Mouse (Mus musculus) midbrain, postnatal 0 days (tissue): ENCODE measurements around the gene 4930568D16Rik. TPM values are rescaled to one million over a fixed set of nuclear protein-coding genes. Genes with fewer than 3 reads are reported as not detected.

Experiments
- ATAC-seq: fragments of 200-750 bp; cut with Nextera tagmentation; 2 replicates; pipeline ENCODE4 v1.8.0; 2017; ENCODE audit warnings: moderate number of reproducible peaks, mild to moderate bottlenecking, moderate TSS enrichment, moderate library complexity; ENCODE audit not compliant: low FRiP score
- DNase-seq: peaks from one replicate; pipeline ENCODE4 v3.0.0-alpha.2; 2015; ENCODE audit warnings: low spot score
- H3K27ac ChIP-seq: fragments of 300-500 bp; sonication (generic); 2 replicates; pipeline ENCODE4 v1.5.1; 2014; ENCODE audit warnings: low read depth, mild to moderate bottlenecking, low read length, mixed read lengths
- H3K27me3 ChIP-seq: fragments of 300-500 bp; sonication (generic); 2 replicates; pipeline ENCODE4 v1.6.1; 2014; ENCODE audit warnings: low read length, control low read depth, mixed read lengths; ENCODE audit not compliant: insufficient read depth
- H3K36me3 ChIP-seq: fragments of 300-500 bp; sonication (generic); 2 replicates; pipeline ENCODE4 v1.6.1; 2014; ENCODE audit warnings: low read length, control low read depth, mixed read lengths; ENCODE audit not compliant: insufficient read depth
- H3K4me1 ChIP-seq: fragments of 300-500 bp; sonication (generic); 2 replicates; pipeline ENCODE4 v1.6.1; 2014; ENCODE audit warnings: mild to moderate bottlenecking, control low read depth, antibody characterized with exemption, low read length, mixed read lengths; ENCODE audit not compliant: insufficient read depth
- H3K4me2 ChIP-seq: fragments of 300-500 bp; sonication (generic); 2 replicates; pipeline ENCODE4 v1.6.1; 2014; ENCODE audit warnings: low read depth, mild to moderate bottlenecking, low read length, mixed read lengths; ENCODE audit not compliant: poor library complexity, severe bottlenecking
- H3K4me3 ChIP-seq: fragments of 300-500 bp; sonication (generic); 2 replicates; pipeline ENCODE4 v1.5.1; 2014; ENCODE audit warnings: low read depth, mild to moderate bottlenecking, low read length, moderate library complexity
- H3K9ac ChIP-seq: fragments of 300-500 bp; sonication (generic); replicated peaks from 2 replicates; pipeline ENCODE4 v1.6.1; 2014; ENCODE audit warnings: mild to moderate bottlenecking, low read length, moderate library complexity, mixed read lengths; ENCODE audit not compliant: poor library complexity, severe bottlenecking
- H3K9me3 ChIP-seq: fragments of 300-500 bp; sonication (generic); 2 replicates; pipeline ENCODE4 v1.6.1; 2016; ENCODE audit warnings: low read length, control low read depth
- CTCF ChIP-seq: IDR thresholded peaks from 2 replicates; pipeline ENCODE4 v1.5.1; 2016; ENCODE audit warnings: antibody characterized with exemption, mild to moderate bottlenecking
- WGBS: fragments of 180-500 bp; shearing (Covaris S2); extraction: QIAGEN DNeasy Blood & Tissue Kit; methylation state at CpG from one replicate; pipeline ENCODE4 v1.1.7; 2014; 5-methylcytosine and 5-hydroxymethylcytosine counted together
- polyA plus RNA-seq: library from polyadenylated mRNA; unstranded; fragments of >200 nt; fragmentation: Nextera tagmentation; extraction: Ambion mirVana; gene quantifications from 2 replicates; pipeline ENCODE4 v1.2.1, GENCODE M21; 2015
- total RNA-seq: library from RNA; depleted of rRNA; stranded (reverse); fragments of >200 nt; gene quantifications from 2 replicates; pipeline ENCODE4 v1.2.3, GENCODE M21; 2014

4930568D16Rik gene
- total and polyA plus RNA-seq, 2 experiments from 2014 or later: not detected

DNA sequence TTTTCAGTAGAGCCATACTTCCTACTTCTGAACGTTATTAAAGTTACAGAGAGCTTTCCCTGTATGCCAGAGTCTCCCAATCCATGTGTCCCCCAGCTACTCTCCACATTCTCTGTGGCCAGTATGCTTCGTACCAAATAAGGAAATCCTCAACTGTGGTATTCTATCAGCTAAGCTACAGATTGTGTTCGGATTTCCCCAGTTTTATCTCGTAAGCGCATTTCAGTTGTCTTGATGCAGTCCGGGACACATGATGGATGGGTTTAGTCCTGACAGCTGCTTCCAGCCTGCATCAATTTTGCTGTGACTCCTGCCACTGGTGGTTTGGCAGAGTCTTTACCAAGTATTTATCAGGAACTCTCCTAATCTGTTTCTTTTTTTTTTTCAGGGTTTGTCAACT lies 10.1 kb upstream of the 4930568D16Rik start:
- WGBS: 75% methylated on average over 6 of the region's 6 CpGs
- no peak for TF ChIP-seq CTCF
- no peak overlapping the region for H3K9ac ChIP-seq
- H3K4me3 ChIP-seq: no peak overlapping the region
- no peaks in the 10 kb centered on the region for H3K9me3 ChIP-seq
- DNase-seq (no peak), ATAC-seq (no peak)
- H3K27ac ChIP-seq: no peak overlapping the region
- no peak overlapping the region for H3K4me2 ChIP-seq
- H3K27me3 ChIP-seq: no peaks in the 10 kb centered on the region
- H3K4me1 ChIP-seq: no peaks in the 10 kb centered on the region
- no peaks in the 10 kb centered on the region for H3K36me3 ChIP-seq

DNA sequence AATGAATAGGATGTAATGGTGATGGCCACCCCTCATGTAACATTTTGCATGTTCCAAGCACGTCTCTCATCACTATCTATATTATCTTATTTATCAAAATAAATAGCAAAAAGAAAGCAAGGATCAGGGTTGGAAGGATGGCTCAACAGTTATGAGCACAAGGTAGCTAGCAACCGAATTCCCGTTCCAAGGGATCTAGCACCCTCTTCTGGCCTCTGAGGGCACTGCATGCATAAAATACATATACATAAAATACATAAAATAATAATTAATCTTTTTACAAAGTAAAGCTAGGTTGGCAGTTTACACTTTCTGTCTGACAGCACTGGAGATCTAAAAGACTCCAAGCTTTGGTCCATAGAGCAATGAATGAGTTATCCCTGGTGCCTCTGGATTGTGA lies 5.5 kb upstream of the 4930568D16Rik start:
- peak; percentile 82 for TF ChIP-seq CTCF
- H3K27ac ChIP-seq: no peak overlapping the region
- no peak overlapping the region for H3K4me3 ChIP-seq
- ATAC-seq (no peak), DNase-seq (peak; percentile 55)
- H3K4me2 ChIP-seq: no peak overlapping the region
- no peaks in the 10 kb centered on the region for H3K4me1 ChIP-seq
- H3K9me3 ChIP-seq: no peaks in the 10 kb centered on the region
- no peaks in the 10 kb centered on the region for H3K36me3 ChIP-seq
- H3K27me3 ChIP-seq: no peaks in the 10 kb centered on the region
- H3K9ac ChIP-seq: no peak overlapping the region
- 10% methylated on average over 3 of the region's 3 CpGs for WGBS

DNA sequence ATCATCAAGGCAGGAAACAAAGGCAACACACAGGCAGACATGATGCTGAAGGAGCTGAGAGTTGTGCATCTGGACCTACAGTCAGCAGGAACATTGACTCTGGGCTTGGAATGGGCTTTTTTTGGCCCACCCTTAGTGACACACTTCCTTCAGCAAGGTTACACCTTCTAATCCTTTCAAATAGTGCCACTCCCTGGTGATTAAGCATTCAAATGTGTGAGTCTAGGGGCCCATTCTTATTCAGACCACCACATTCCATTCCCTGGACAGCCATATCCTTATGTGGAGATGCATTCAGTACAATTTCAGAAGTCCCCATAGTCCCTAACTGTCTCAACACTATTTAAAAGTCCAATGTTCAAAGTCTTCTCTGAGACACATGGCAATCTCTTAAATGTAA lies 3.2 kb upstream of the 4930568D16Rik start:
- H3K27ac ChIP-seq: no peak overlapping the region
- H3K4me3 ChIP-seq: no peak overlapping the region
- H3K27me3 ChIP-seq: no peaks in the 10 kb centered on the region
- H3K36me3 ChIP-seq: no peaks in the 10 kb centered on the region
- DNase-seq: no peak
- H3K4me2 ChIP-seq: no peak overlapping the region
- H3K9ac ChIP-seq: no peak overlapping the region
- no peak for TF ChIP-seq CTCF
- no peak for ATAC-seq
- no peaks in the 10 kb centered on the region for H3K9me3 ChIP-seq
- no peaks in the 10 kb centered on the region for H3K4me1 ChIP-seq

DNA sequence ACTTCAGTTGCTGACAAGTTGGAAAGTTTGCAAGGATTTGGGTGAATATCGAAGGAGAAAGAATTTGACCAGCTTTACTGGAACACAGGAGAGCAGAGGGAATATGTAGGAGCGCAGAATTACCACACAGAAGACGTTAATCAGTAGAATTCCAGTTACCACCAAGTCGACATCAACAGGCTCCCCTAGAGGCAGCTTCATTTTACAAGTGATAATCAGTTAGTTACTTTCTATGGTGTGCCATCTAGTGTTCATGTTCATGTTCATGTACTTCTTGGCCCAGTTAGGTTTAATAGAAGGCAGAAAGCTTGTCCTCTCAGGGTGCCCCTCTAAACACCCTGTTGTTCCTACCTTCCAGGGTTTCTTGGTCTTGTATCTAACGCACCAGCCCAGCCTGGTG lies 18.3 kb downstream of the 4930568D16Rik start:
- WGBS: 54% methylated on average over 5 of the region's 5 CpGs
- H3K27ac ChIP-seq: no peak overlapping the region
- no peak overlapping the region for H3K4me2 ChIP-seq
- no peaks in the 10 kb centered on the region for H3K27me3 ChIP-seq
- no peaks in the 10 kb centered on the region for H3K36me3 ChIP-seq
- DNase-seq: peak; percentile 80
- no peak overlapping the region for H3K4me3 ChIP-seq
- no peaks in the 10 kb centered on the region for H3K9me3 ChIP-seq
- H3K9ac ChIP-seq: no peak overlapping the region
- peak; percentile 79 for TF ChIP-seq CTCF
- ATAC-seq: no peak
- no peaks in the 10 kb centered on the region for H3K4me1 ChIP-seq

DNA sequence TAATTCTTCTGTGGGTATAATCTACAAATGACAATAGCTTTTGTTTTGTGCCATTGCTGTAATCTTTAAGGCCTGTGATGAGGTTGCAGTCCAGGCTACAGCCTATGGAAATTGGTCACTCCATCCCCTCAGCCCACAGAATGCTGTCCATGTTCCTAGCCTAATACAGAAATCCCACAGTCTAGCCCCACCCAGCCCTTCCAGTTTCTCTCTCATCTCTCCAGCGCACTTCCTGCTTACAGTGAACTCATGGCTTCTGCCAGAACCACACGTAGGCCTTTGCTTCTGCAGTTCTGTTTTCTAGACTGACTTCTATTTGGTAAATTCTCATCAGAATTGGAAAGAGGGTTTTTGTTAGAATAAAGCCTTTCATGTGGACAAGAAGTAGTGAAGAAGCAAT lies 21.5 kb downstream of the 4930568D16Rik start:
- DNase-seq (no peak), ATAC-seq (no peak)
- Histone ChIP-seq H3K4me2 (no peak overlapping the region), H3K27ac (no peak overlapping the region), H3K9me3 (no peaks in the 10 kb centered on the region), H3K4me3 (no peak overlapping the region), H3K27me3 (no peaks in the 10 kb centered on the region), H3K9ac (no peak overlapping the region), H3K4me1 (no peaks in the 10 kb centered on the region), H3K36me3 (no peaks in the 10 kb centered on the region)
- 80% methylated on average over 2 of the region's 2 CpGs for WGBS
- no peak for TF ChIP-seq CTCF

DNA sequence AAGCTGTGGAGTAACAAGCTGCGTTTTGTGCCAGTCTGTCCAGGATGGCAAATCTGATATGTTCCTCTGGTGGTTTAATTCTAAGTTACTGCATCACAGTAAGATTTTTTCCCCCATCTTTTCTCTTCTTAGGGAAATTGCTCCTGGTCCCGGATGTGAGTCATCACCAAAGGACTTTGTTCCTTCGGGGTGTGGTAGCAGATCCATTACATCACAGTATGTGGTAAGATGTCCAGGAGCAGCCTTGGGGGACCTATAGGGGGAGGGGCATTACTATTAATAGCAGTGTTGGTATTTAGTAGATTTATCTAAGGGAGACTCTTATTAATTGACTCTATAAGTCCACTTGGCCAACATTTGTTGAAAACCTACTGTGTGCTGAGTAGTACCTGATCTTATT lies 24.9 kb downstream of the 4930568D16Rik start:
- Histone ChIP-seq H3K27ac (no peak overlapping the region), H3K4me1 (no peaks in the 10 kb centered on the region), H3K36me3 (no peaks in the 10 kb centered on the region), H3K4me2 (no peak overlapping the region), H3K9ac (no peak overlapping the region), H3K9me3 (no peaks in the 10 kb centered on the region), H3K4me3 (no peak overlapping the region), H3K27me3 (no peaks in the 10 kb centered on the region)
- ATAC-seq (no peak), DNase-seq (no peak)
- TF ChIP-seq CTCF: no peak
- 91% methylated on average over 3 of the region's 3 CpGs for WGBS
